ENCODE assay signal across 21 mouse cellular contexts in genomic region chr3:32189956-32190355, GRCm38 (mm10).
A peak's percentile ranks its signal among the peaks of the same experiment; 100 is the strongest.
DNase-seq lines count a peak whose midpoint lies in the region; ATAC-seq lines count a peak whose summit lies in the region.
"Had no signal": no experiment of that assay in that cellular context is flagged by ENCODE, and none has a peak within 500 bp of the region (broad histone marks: within the 10 kb centered on the region; RNA-seq: fewer than 3 reads in every experiment).

No protein-coding gene starts in this region.

- H3K36me3 ChIP-seq in neural tube, embryonic 11.5 days (ENCODE audit: control insufficient read depth, insufficient read depth, low read length), result no peaks in the 10 kb centered on the region
- no peaks in the 10 kb centered on the region for H3K36me3 ChIP-seq in midbrain, embryonic 12.5 days
- no peaks in the 10 kb centered on the region for H3K36me3 ChIP-seq in neural tube, embryonic 13.5 days
- H3K36me3 ChIP-seq: forebrain, embryonic 12.5 days; intestine, embryonic 15.5 days; limb, embryonic 15.5 days; liver, embryonic 15.5 days had no signal

- no peak overlapping the region for H3K9ac ChIP-seq in neural tube, embryonic 11.5 days (ENCODE audit: low read length)
- no peak overlapping the region for H3K9ac ChIP-seq in midbrain, embryonic 12.5 days (replicated peaks)
- no peak overlapping the region for H3K9ac ChIP-seq in neural tube, embryonic 13.5 days
- H3K9ac ChIP-seq: forebrain, embryonic 12.5 days; intestine, embryonic 15.5 days; limb, embryonic 15.5 days; liver, embryonic 15.5 days had no signal

- intact Hi-C loops in gastrocnemius, postnatal 14 days (cut with DNase I; ENCODE audit: low total_unique reads), result loop anchor here (10.0 kb wide), 1 partner anchor 395 kb away; no protein-coding TSS in a partner anchor

- no peaks in the 10 kb centered on the region for H3K4me1 ChIP-seq in neural tube, embryonic 11.5 days (ENCODE audit: control insufficient read depth, insufficient read depth, low read length)
- no peaks in the 10 kb centered on the region for H3K4me1 ChIP-seq in midbrain, embryonic 12.5 days
- H3K4me1 ChIP-seq in neural tube, embryonic 13.5 days (replicated peaks), result peaks cover 18% of the 10 kb centered on the region
- H3K4me1 ChIP-seq: forebrain, embryonic 12.5 days; intestine, embryonic 15.5 days; limb, embryonic 15.5 days; liver, embryonic 15.5 days had no signal

- H3K9me3 ChIP-seq in neural tube, embryonic 11.5 days (ENCODE audit: control insufficient read depth, low read length), result no peaks in the 10 kb centered on the region
- H3K9me3 ChIP-seq in midbrain, embryonic 12.5 days, result no peaks in the 10 kb centered on the region
- H3K9me3 ChIP-seq in neural tube, embryonic 13.5 days, result no peaks in the 10 kb centered on the region
- H3K9me3 ChIP-seq: forebrain, embryonic 12.5 days; intestine, embryonic 15.5 days; limb, embryonic 15.5 days; liver, embryonic 15.5 days had no signal

- 0 out of 2 replicates have a peak, but pooled peaks have one; percentile 31 for ATAC-seq in neural tube, embryonic 11.5 days (ENCODE audit: insufficient read depth, low FRiP score, low TSS enrichment)
- peak; percentile 78 for ATAC-seq in midbrain, embryonic 12.5 days (ENCODE audit: low FRiP score, low read depth)
- ATAC-seq in neural tube, embryonic 13.5 days (ENCODE audit: low read depth), result peak; percentile 92
- ATAC-seq: intestine, embryonic 15.5 days; lung, postnatal 0 days had no signal

- DNase-seq in neural tube, embryonic 11.5 days (ENCODE audit: low spot score), result no peak
- no peak for DNase-seq in neural tube, embryonic 10.5 days (ENCODE audit: extremely low spot score, low spot score)
- DNase-seq in gastrocnemius, postnatal 14 days, result no peak
- no peak for DNase-seq in adipocyte (ENCODE audit: low spot score)
- no peak for DNase-seq in right cerebral cortex, adult 2 months (ENCODE audit: low spot score in 2 of 2)
- DNase-seq: B cell, adult 2 months; cerebellum, adult 8-10 months; heart, adult 18-20 months; heart, postnatal 36 days; kidney, postnatal 4 days; right cerebral cortex, postnatal 14 days; spleen, adult 18-20 months; thymus, postnatal 25 days had no signal

- H3K4me2 ChIP-seq in neural tube, embryonic 11.5 days (ENCODE audit: low read depth), result no peak overlapping the region
- H3K4me2 ChIP-seq in midbrain, embryonic 12.5 days (replicated peaks), result no peak overlapping the region
- H3K4me2 ChIP-seq in neural tube, embryonic 13.5 days, result no peak overlapping the region
- H3K4me2 ChIP-seq: forebrain, embryonic 12.5 days; intestine, embryonic 15.5 days; limb, embryonic 15.5 days; liver, embryonic 15.5 days had no signal

- H3K27me3 ChIP-seq in neural tube, embryonic 11.5 days (ENCODE audit: control insufficient read depth, insufficient read depth, low read length), result no peaks in the 10 kb centered on the region
- H3K27me3 ChIP-seq in midbrain, embryonic 12.5 days, result no peaks in the 10 kb centered on the region
- H3K27me3 ChIP-seq in neural tube, embryonic 13.5 days, result no peaks in the 10 kb centered on the region
- H3K27me3 ChIP-seq: forebrain, embryonic 12.5 days; intestine, embryonic 15.5 days; limb, embryonic 15.5 days; liver, embryonic 15.5 days had no signal

- WGBS in neural tube, embryonic 11.5 days, result 58% methylated on average over 5 of the region's 5 CpGs
- 57% methylated on average over 5 of the region's 5 CpGs for WGBS in midbrain, embryonic 12.5 days
- 42% methylated on average over 5 of the region's 5 CpGs for WGBS in neural tube, embryonic 13.5 days

- no peak overlapping the region for H3K4me3 ChIP-seq in neural tube, embryonic 11.5 days (ENCODE audit: low read depth, low read length)
- H3K4me3 ChIP-seq in midbrain, embryonic 12.5 days, result no peak overlapping the region
- no peak overlapping the region for H3K4me3 ChIP-seq in neural tube, embryonic 13.5 days
- H3K4me3 ChIP-seq: forebrain, embryonic 12.5 days; intestine, embryonic 15.5 days; limb, embryonic 15.5 days; liver, embryonic 15.5 days; myocyte had no signal

- no peak overlapping the region for H3K27ac ChIP-seq in neural tube, embryonic 11.5 days (ENCODE audit: low read depth, low read length)
- H3K27ac ChIP-seq in midbrain, embryonic 12.5 days (replicated peaks), result peak overlapping the region; percentile 15; the same call in 1 of the 2 replicates
- peak overlapping the region; percentile 50; the same call in 1 of the 2 replicates for H3K27ac ChIP-seq in neural tube, embryonic 13.5 days (replicated peaks)
- H3K27ac ChIP-seq: forebrain, embryonic 12.5 days; intestine, embryonic 15.5 days; limb, embryonic 15.5 days; liver, embryonic 15.5 days had no signal

Comparison
In these comparisons a context has a peak if more than half of its experiments do, and no peak if none do; other contexts are left out.
1. ATAC-seq: peak in every context shown above with its lines; median percentile 92 in neural tube, embryonic 13.5 days; 78 in midbrain, embryonic 12.5 days; 31 in neural tube, embryonic 11.5 days.